Mouse (Mus musculus): ENCODE data around the gene Stx1b. TPM values are rescaled to one million over a fixed set of nuclear protein-coding genes. Genes with fewer than 3 reads are reported as not detected.

The Stx1b gene
- total and polyA plus RNA-seq, 3 experiments, result 0.08 to 0.31 TPM; not detected in 1

- DNase-seq (ENCODE audit: extremely low read depth), result no peak
- dilution Hi-C loops (cut with MboI; ENCODE audit: extremely low pct_ligation_motif_present, extremely low pct_unique_long_range_greater_than_20kb, low sequenced_read_pairs), result no loop called here
Observed at GRCm38 (mm10) chr7:127817053-127817452, 7.3 kb downstream of the Stx1b start.

GRCm38 (mm10) chr7:127815954-127816821, 8.2 kb downstream of the Stx1b start:
- Histone ChIP-seq H3K27ac (ENCODE audit: insufficient read depth, low read depth) (no peak overlapping the region), H3K9me3 (replicated peaks; ENCODE audit: low read length) (no peaks in the 10 kb centered on the region), H3K4me2 (ENCODE audit: insufficient read depth, low read depth, poor library complexity, severe bottlenecking) (no peak overlapping the region), H3K4me3 (replicated peaks in 1 of 3; ENCODE audit: low read depth in 2 of 3, low read length in 2 of 3, poor library complexity in 1 of 3) (no peak overlapping the region), H3K79me2 (replicated peaks; ENCODE audit: control insufficient read depth, extremely low read depth, insufficient read depth, poor library complexity, severe bottlenecking) (no peaks in the 10 kb centered on the region), H3K9ac (ENCODE audit: insufficient read depth, low read depth) (no peak overlapping the region), H3K27me3 (replicated peaks) (no peaks in the 10 kb centered on the region), H3K4me1 (ENCODE audit: control insufficient read depth in 1 of 2, insufficient read depth in 2 of 2) (peaks cover 10 to 36% of the 10 kb centered on the region in 2 experiments), H3K36me3 (replicated peaks in 1 of 2; ENCODE audit: control insufficient read depth in 1 of 2, insufficient read depth in 1 of 2, low read length in 1 of 2) (no peaks in the 10 kb centered on the region)
- TF ChIP-seq MAZ (IDR thresholded peaks at IDR 0.05; ENCODE audit: low read depth, low read length) (no peak), EP300 (IDR thresholded peaks at IDR 0.05; ENCODE audit: low read length) (no peak), RAD21 (IDR thresholded peaks at IDR 0.05; ENCODE audit: low read depth, low read length) (peak; percentile 43), TCF12 (IDR thresholded peaks at IDR 0.05; ENCODE audit: low read depth, low read length) (no peak), GABPA (IDR thresholded peaks at IDR 0.05; ENCODE audit: insufficient replicate concordance, low read depth, low read length) (no peak), PAX5 (IDR thresholded peaks at IDR 0.05; ENCODE audit: low read length) (no peak), CTCF (conservative IDR thresholded peaks at IDR 0.05 in 1 of 2, IDR thresholded peaks at IDR 0.05 in 1 of 2; ENCODE audit: low read depth in 2 of 2, low read length in 2 of 2) (peak in 1 of 2 experiments; percentile 57; a peak in 2 of 4 replicates), MYC (IDR thresholded peaks at IDR 0.05; ENCODE audit: low read depth, low read length) (no peak), ZKSCAN1 (IDR thresholded peaks at IDR 0.05; ENCODE audit: borderline replicate concordance, low read depth, low read length) (no peak), IRF4 (IDR thresholded peaks at IDR 0.05; ENCODE audit: low read depth, low read length) (no peak), ETS1 (conservative IDR thresholded peaks at IDR 0.05; ENCODE audit: low read depth, low read length) (no peak), E2F4 (IDR thresholded peaks at IDR 0.05; ENCODE audit: insufficient replicate concordance, low read depth, low read length) (no peak), ZMIZ1 (IDR thresholded peaks at IDR 0.05; ENCODE audit: low read depth, low read length) (no peak), MAFK (IDR thresholded peaks at IDR 0.05; ENCODE audit: insufficient replicate concordance, low read length) (no peak), UBTF (IDR thresholded peaks at IDR 0.05; ENCODE audit: low read depth, low read length) (no peak), BHLHE40 (IDR thresholded peaks at IDR 0.05; ENCODE audit: low read depth, low read length) (no peak), SMC3 (IDR thresholded peaks at IDR 0.05; ENCODE audit: low read depth, low read length) (peak; percentile 37; the same call in 1 of the 2 replicates), POLR2A (IDR thresholded peaks at IDR 0.05; ENCODE audit: low read depth, low read length) (no peak)
- dilution Hi-C loops (cut with MboI; ENCODE audit: extremely low pct_ligation_motif_present, extremely low pct_unique_long_range_greater_than_20kb, low sequenced_read_pairs) (no loop called here), in situ Hi-C loops (cut with MboI; ENCODE audit: low pct_ligation_motif_present, low pct_unique_long_range_greater_than_20kb, low sequenced_read_pairs) (loop anchor here (5.0 kb wide), 1 partner anchor 39 kb away; the partner anchor contains the start of gene Setd1a)
- DNase-seq (ENCODE audit: extremely low read depth), result peak; percentile 48

More at GRCm38 (mm10) chr7:127817053-127817452, 7.3 kb downstream of the Stx1b start:
- H3K4me1 ChIP-seq (ENCODE audit: control insufficient read depth in 1 of 2, insufficient read depth in 2 of 2), result peaks cover 10 to 42% of the 10 kb centered on the region in 2 experiments
- H3K4me3 ChIP-seq (replicated peaks in 1 of 3; ENCODE audit: low read depth in 2 of 3, low read length in 2 of 3, poor library complexity in 1 of 3), result no peak overlapping the region
- H3K4me2 ChIP-seq (ENCODE audit: insufficient read depth, low read depth, poor library complexity, severe bottlenecking), result no peak overlapping the region
- H3K9me3 ChIP-seq (replicated peaks; ENCODE audit: low read length), result no peaks in the 10 kb centered on the region
- no peaks in the 10 kb centered on the region for H3K36me3 ChIP-seq (replicated peaks in 1 of 2; ENCODE audit: control insufficient read depth in 1 of 2, insufficient read depth in 1 of 2, low read length in 1 of 2)
- no peak for TF ChIP-seq MEF2A (IDR thresholded peaks at IDR 0.05; ENCODE audit: borderline replicate concordance, low read depth, low read length)
- no peak for TF ChIP-seq TCF12 (IDR thresholded peaks at IDR 0.05; ENCODE audit: low read depth, low read length)
- H3K27me3 ChIP-seq (replicated peaks), result no peaks in the 10 kb centered on the region
- H3K79me2 ChIP-seq (replicated peaks; ENCODE audit: control insufficient read depth, extremely low read depth, insufficient read depth, poor library complexity, severe bottlenecking), result no peaks in the 10 kb centered on the region
- H3K9ac ChIP-seq (ENCODE audit: insufficient read depth, low read depth), result no peak overlapping the region
- in situ Hi-C loops (cut with MboI; ENCODE audit: low pct_ligation_motif_present, low pct_unique_long_range_greater_than_20kb, low sequenced_read_pairs), result loop anchor here (5.0 kb wide), 1 partner anchor 40 kb away; the partner anchor contains the start of gene Setd1a
- H3K27ac ChIP-seq (ENCODE audit: insufficient read depth, low read depth), result no peak overlapping the region

Data from CH12.LX (cell line).